Mouse (Mus musculus) MEL (cell line): Measurements from ENCODE around the gene Fbxw8. TPM values are rescaled to one million over a fixed set of nuclear protein-coding genes. Genes with fewer than 3 reads are reported as not detected.

Experiments
- DNase-seq: peaks from one replicate; pipeline ENCODE4 v3.0.0; 2011; ENCODE audit warnings: low read depth, low spot score
- H3K27ac ChIP-seq: 2 replicates; pipeline ENCODE4 v1.5.1; 2012; ENCODE audit warnings: low read depth, mild to moderate bottlenecking, control low read depth, low read length, moderate library complexity; ENCODE audit not compliant: control insufficient read depth
- H3K27me3 ChIP-seq, 2 experiments: fragments of 150-350 bp in 1 of 2; sonication (generic) in 1 of 2; 2 replicates each; pipeline ENCODE4 v1.6.1; 2012; ENCODE audit warnings: low read length in 2 of 2, mild to moderate bottlenecking in 2 of 2, improper control_type of control experiment in 1 of 2, moderate library complexity in 1 of 2; ENCODE audit not compliant: insufficient read depth in 2 of 2, control insufficient read depth in 1 of 2
- H3K36me3 ChIP-seq, 2 experiments: 2 replicates each; pipeline ENCODE4 v1.6.1; 2012 to 2014; ENCODE audit warnings: low read length in 2 of 2, improper control_type of control experiment in 1 of 2, inconsistent platforms in 1 of 2, mild to moderate bottlenecking in 1 of 2; ENCODE audit not compliant: insufficient read depth in 2 of 2, control insufficient read depth in 1 of 2
- H3K4me1 ChIP-seq, 2 experiments: fragments of 150-350 bp in 1 of 2; sonication (generic) in 1 of 2; 2 replicates each; pipeline ENCODE4 v1.6.1; 2012; ENCODE audit warnings: low read length in 2 of 2, improper control_type of control experiment in 1 of 2, mild to moderate bottlenecking in 1 of 2; ENCODE audit not compliant: insufficient read depth in 2 of 2, control insufficient read depth in 1 of 2
- H3K4me3 ChIP-seq, 2 experiments: fragments of 150-350 bp in 1 of 2; sonication (generic) in 1 of 2; 2 replicates each; pipeline ENCODE4 v1.5.1; 2012; ENCODE audit warnings: low read depth in 2 of 2, low read length in 2 of 2, mild to moderate bottlenecking in 2 of 2, moderate library complexity in 2 of 2, control low read depth in 1 of 2, improper control_type of control experiment in 1 of 2; ENCODE audit not compliant: control insufficient read depth in 1 of 2, insufficient read depth in 1 of 2
- H3K79me2 ChIP-seq: 2 replicates; pipeline ENCODE4 v1.6.1; 2012; ENCODE audit warnings: mild to moderate bottlenecking, low read length, moderate library complexity; ENCODE audit not compliant: control insufficient read depth, poor library complexity, insufficient read depth
- H3K9ac ChIP-seq: 2 replicates; pipeline ENCODE4 v1.6.1; 2012; ENCODE audit warnings: low read depth, mild to moderate bottlenecking, control low read depth, low read length, moderate library complexity; ENCODE audit not compliant: control insufficient read depth, poor library complexity, severe bottlenecking
- H3K9me3 ChIP-seq: fragments of 150-350 bp; sonication (generic); replicated peaks from 2 replicates; pipeline ENCODE4 v1.6.1; 2012; ENCODE audit warnings: mild to moderate bottlenecking, low read length, improper control_type of control experiment, moderate library complexity; ENCODE audit not compliant: insufficient read depth
- BHLHE40 ChIP-seq: IDR thresholded peaks from 2 replicates; pipeline ENCODE4 v1.6.1; 2012; ENCODE audit warnings: low read depth, mild to moderate bottlenecking, inconsistent platforms, low read length, improper control_type of control experiment, borderline replicate concordance
- CHD1 ChIP-seq: IDR thresholded peaks from 2 replicates; pipeline ENCODE4 v1.6.1; 2012; ENCODE audit warnings: low read depth, mild to moderate bottlenecking, inconsistent platforms, low read length, improper control_type of control experiment
- CHD2 ChIP-seq: IDR thresholded peaks from 2 replicates; pipeline ENCODE4 v1.6.1; 2011; ENCODE audit warnings: low read length, improper control_type of control experiment
- ELF1 ChIP-seq: IDR thresholded peaks from 2 replicates; pipeline ENCODE4 v1.6.1; 2014; ENCODE audit warnings: low read depth, mild to moderate bottlenecking, inconsistent platforms, low read length, improper control_type of control experiment, moderate library complexity
- EP300 ChIP-seq, 2 experiments: IDR thresholded peaks; 2 replicates each; pipeline ENCODE4 v1.6.1; 2011; ENCODE audit warnings: improper control_type of control experiment in 2 of 2, low read length in 2 of 2, low read depth in 1 of 2, mild to moderate bottlenecking in 1 of 2
- GATA1 ChIP-seq: IDR thresholded peaks from 2 replicates; pipeline ENCODE4 v1.6.1; 2011; ENCODE audit warnings: low read depth, low read length, improper control_type of control experiment
- JUND ChIP-seq: IDR thresholded peaks from 2 replicates; pipeline ENCODE4 v1.6.1; 2011; ENCODE audit warnings: low read depth, mild to moderate bottlenecking, improper control_type of control experiment, low read length
- KAT2A ChIP-seq: conservative IDR thresholded peaks from 2 replicates; pipeline ENCODE4 v1.6.1; 2012; ENCODE audit warnings: low read depth, low read length, improper control_type of control experiment, inconsistent platforms
- MAFK ChIP-seq: IDR thresholded peaks from 2 replicates; pipeline ENCODE4 v1.6.1; 2011; ENCODE audit warnings: low read depth, mild to moderate bottlenecking, low read length, improper control_type of control experiment, borderline replicate concordance
- MEF2A ChIP-seq: IDR thresholded peaks from 2 replicates; pipeline ENCODE4 v1.6.1; 2014; ENCODE audit warnings: low read depth, mild to moderate bottlenecking, inconsistent platforms, low read length, improper control_type of control experiment; ENCODE audit not compliant: poor library complexity, insufficient replicate concordance, severe bottlenecking; ENCODE audit errors: extremely low read depth
- MXI1 ChIP-seq: IDR thresholded peaks from 2 replicates; pipeline ENCODE4 v1.6.1; 2011; ENCODE audit warnings: mild to moderate bottlenecking, low read depth, low read length, improper control_type of control experiment
- MYB ChIP-seq: IDR thresholded peaks from 2 replicates; pipeline ENCODE4 v1.6.1; 2011; ENCODE audit warnings: mild to moderate bottlenecking, low read depth, low read length, improper control_type of control experiment
- MYC ChIP-seq: IDR thresholded peaks from 2 replicates; pipeline ENCODE4 v1.6.1; 2011; ENCODE audit warnings: low read depth, mild to moderate bottlenecking, low read length, improper control_type of control experiment, moderate library complexity
- NELFE ChIP-seq: IDR thresholded peaks from 2 replicates; pipeline ENCODE4 v1.6.1; 2011; ENCODE audit warnings: low read depth, low read length, improper control_type of control experiment
- POLR2A ChIP-seq, 2 experiments: IDR thresholded peaks; 2 replicates each; pipeline ENCODE4 v1.6.1; 2011 to 2012; ENCODE audit warnings: low read length in 2 of 2, mild to moderate bottlenecking in 2 of 2, control low read depth in 1 of 2, improper control_type of control experiment in 1 of 2, low read depth in 1 of 2, moderate library complexity in 1 of 2; ENCODE audit not compliant: control insufficient read depth in 1 of 2, insufficient read depth in 1 of 2, poor library complexity in 1 of 2
- RAD21 ChIP-seq: IDR thresholded peaks from 2 replicates; pipeline ENCODE4 v1.6.1; 2011; ENCODE audit warnings: mild to moderate bottlenecking, low read depth, low read length, improper control_type of control experiment
- RCOR1 ChIP-seq: IDR thresholded peaks from 2 replicates; pipeline ENCODE4 v1.6.1; 2012; ENCODE audit warnings: low read depth, mild to moderate bottlenecking, inconsistent platforms, low read length, improper control_type of control experiment
- SIN3A ChIP-seq: IDR thresholded peaks from 2 replicates; pipeline ENCODE4 v1.6.1; 2012; ENCODE audit warnings: low read length, improper control_type of control experiment, inconsistent platforms
- TBP ChIP-seq: IDR thresholded peaks from 2 replicates; pipeline ENCODE4 v1.8.0; 2011; ENCODE audit warnings: low read depth, low read length, improper control_type of control experiment
- USF1 ChIP-seq: IDR thresholded peaks from 2 replicates; pipeline ENCODE4 v1.6.1; 2014; ENCODE audit warnings: low read depth, mild to moderate bottlenecking, inconsistent platforms, low read length, improper control_type of control experiment, moderate library complexity
- USF2 ChIP-seq, 2 experiments: IDR thresholded peaks; 2 replicates each; pipeline ENCODE4 v1.6.1; 2011 to 2012; ENCODE audit warnings: improper control_type of control experiment in 2 of 2, low read length in 2 of 2, borderline replicate concordance in 1 of 2, inconsistent platforms in 1 of 2, low read depth in 1 of 2, mild to moderate bottlenecking in 1 of 2; ENCODE audit not compliant: insufficient read depth in 1 of 2
- ZMIZ1 ChIP-seq: IDR thresholded peaks from 2 replicates; pipeline ENCODE4 v1.6.1; 2012; ENCODE audit warnings: low read depth, mild to moderate bottlenecking, inconsistent platforms, low read length, improper control_type of control experiment, moderate library complexity
- ZNF384 ChIP-seq: IDR thresholded peaks from 2 replicates; pipeline ENCODE4 v1.6.1; 2012; ENCODE audit warnings: low read depth, mild to moderate bottlenecking, inconsistent platforms, low read length, improper control_type of control experiment
- polyA plus RNA-seq, 2 experiments: library from polyadenylated mRNA; stranded (reverse) in 1 of 2; unstranded in 1 of 2; fragments of >175 nt in 1 of 2; fragments of >200 nt in 1 of 2; gene quantifications; 2 replicates each; pipeline versions ENCODE4 v1.2.1 to v1.2.4; 2012; ENCODE audit warnings: low replicate concordance in 2 of 2, low read depth in 1 of 2; ENCODE audit not compliant: insufficient read length in 2 of 2, insufficient read depth in 1 of 2, missing spikeins in 1 of 2
- total RNA-seq: library from RNA; depleted of rRNA; stranded (reverse); fragments of 300-350 nt; gene quantifications from 2 replicates; pipeline ENCODE4 v1.2.3, GENCODE M21; 2012

Gene Fbxw8
- total and polyA plus RNA-seq, 3 experiments, result 49.9 to 57.4 (median 52.5) TPM

GRCm38 (mm10) chr5:118174310-118175009, 19.2 kb upstream of the Fbxw8 start:
- H3K27ac ChIP-seq, result no peak overlapping the region
- H3K36me3 ChIP-seq, result no peaks in the 10 kb centered on the region
- no peaks in the 10 kb centered on the region for H3K79me2 ChIP-seq
- H3K4me1 ChIP-seq, result no peaks in the 10 kb centered on the region
- H3K9me3 ChIP-seq, result no peaks in the 10 kb centered on the region
- DNase-seq, result no peak
- TF ChIP-seq ELF1 (no peak), USF2 (IDR thresholded peaks at IDR 0.05; ENCODE audit: borderline replicate concordance in 1 of 2, insufficient read depth in 1 of 2, low read depth in 1 of 2, low read length in 2 of 2) (no peak), MAFK (no peak), KAT2A (no peak), MYB (no peak), TBP (no peak), BHLHE40 (no peak), POLR2A (IDR thresholded peaks at IDR 0.05; ENCODE audit: control insufficient read depth in 1 of 2, insufficient read depth in 1 of 2, low read depth in 1 of 2, low read length in 2 of 2, poor library complexity in 1 of 2) (no peak)
- TF ChIP-seq, all 39 proteins: peak for 0
- no peaks in the 10 kb centered on the region for H3K27me3 ChIP-seq
- no peak overlapping the region for H3K4me3 ChIP-seq
- no peak overlapping the region for H3K9ac ChIP-seq

GRCm38 (mm10) chr5:118172078-118172723, 16.9 kb upstream of the Fbxw8 start:
- Histone ChIP-seq H3K36me3 (no peaks in the 10 kb centered on the region), H3K27me3 (no peaks in the 10 kb centered on the region), H3K27ac (no peak overlapping the region), H3K9me3 (no peaks in the 10 kb centered on the region), H3K4me3 (no peak overlapping the region), H3K9ac (no peak overlapping the region), H3K4me1 (no peaks in the 10 kb centered on the region), H3K79me2 (no peaks in the 10 kb centered on the region)
- DNase-seq, result no peak
- TF ChIP-seq CHD1, result no peak
- TF ChIP-seq CHD2, result no peak
- no peak for TF ChIP-seq NELFE
- TF ChIP-seq MYC, result no peak
- TF ChIP-seq RCOR1, result no peak
- TF ChIP-seq ELF1, result no peak
- TF ChIP-seq TBP, result no peak
- TF ChIP-seq GATA1, result no peak
- TF ChIP-seq EP300 (IDR thresholded peaks at IDR 0.05; ENCODE audit: low read depth in 1 of 2, low read length in 2 of 2), result no peak
- no peak for TF ChIP-seq ZMIZ1
- TF ChIP-seq ZNF384, result no peak
- TF ChIP-seq MYB, result no peak
- TF ChIP-seq RAD21, result no peak
- TF ChIP-seq USF2 (IDR thresholded peaks at IDR 0.05; ENCODE audit: borderline replicate concordance in 1 of 2, insufficient read depth in 1 of 2, low read depth in 1 of 2, low read length in 2 of 2), result no peak
- TF ChIP-seq MEF2A, result no peak
- TF ChIP-seq MXI1, result no peak
- no peak for TF ChIP-seq JUND
- TF ChIP-seq USF1, result no peak
- no peak for TF ChIP-seq SIN3A
